Mouse (Mus musculus) B cell, adult 2 months (primary cell): Measurements from ENCODE around the gene Ppil2.

Source experiments
- DNase-seq, 2 experiments: peaks; one replicate each; pipeline ENCODE4 v3.0.0; 2022

The Ppil2 gene

GRCm38 (mm10) chr16:17110771-17111743, at the start of gene Ppil2:
Gene Ppil2, minus strand, starts transcription at chr16:17111257.
- peak; percentile 70 to 74 for DNase-seq

DNA sequence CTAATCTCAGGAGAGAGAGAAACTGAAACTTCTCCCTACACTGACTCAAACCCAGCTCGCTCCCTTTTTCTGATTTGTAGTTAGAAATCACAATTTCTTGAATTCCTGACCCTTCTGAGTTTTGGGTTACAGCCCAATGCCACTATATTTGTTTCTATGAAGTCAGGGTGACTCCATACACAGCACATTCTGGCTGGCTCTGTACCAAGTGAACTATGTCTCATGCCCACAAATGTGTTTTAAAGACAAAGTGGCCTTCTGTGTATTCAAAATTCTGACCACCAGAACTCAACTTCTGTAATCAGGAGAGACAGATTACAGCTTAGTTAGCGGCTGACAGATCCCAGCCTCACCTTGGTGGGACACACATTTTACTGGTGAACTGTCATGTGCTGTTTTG, 43.3 kb upstream of the Ppil2 start:
- DNase-seq, result no peak

- no peak for DNase-seq
These were observed 40.8 kb upstream of the Ppil2 start for GRCm38 (mm10) chr16:17151874-17152273.

DNA sequence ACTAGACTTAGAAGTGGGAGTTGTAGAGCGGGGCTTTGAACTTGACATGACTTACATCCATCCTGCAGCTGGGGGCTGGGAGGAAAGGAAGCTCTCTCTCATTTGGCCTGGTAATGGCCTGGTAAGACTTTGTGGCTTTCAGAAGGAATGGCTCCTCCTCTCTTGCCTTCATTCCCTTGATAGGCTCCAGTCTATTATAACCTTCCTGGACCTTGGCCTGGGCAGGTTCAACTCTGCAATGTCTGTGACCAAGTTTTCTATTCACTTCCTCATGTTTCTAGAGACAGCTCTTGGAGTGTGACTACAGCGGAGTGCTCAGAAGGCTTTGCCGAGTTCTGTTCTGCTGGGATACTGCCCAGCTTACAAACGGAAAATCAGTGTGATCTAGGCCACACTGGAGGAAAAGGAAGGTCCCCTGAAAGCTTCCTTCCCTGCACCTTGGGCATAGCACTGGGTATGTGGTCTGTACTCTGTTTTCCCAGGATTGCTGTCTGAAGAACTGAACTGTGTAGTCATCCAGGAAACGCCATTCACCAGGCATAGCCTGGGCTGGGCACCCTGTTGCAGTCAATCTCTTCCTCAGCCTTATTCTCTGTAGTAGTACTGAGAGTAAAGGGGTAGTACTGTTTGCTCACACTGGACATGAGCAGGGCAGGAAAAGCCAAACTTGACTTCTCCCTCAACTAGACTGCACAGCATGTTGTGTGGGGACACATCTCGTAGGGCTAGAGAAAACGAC, 39.6 kb upstream of the Ppil2 start:
- no peak for DNase-seq

DNA sequence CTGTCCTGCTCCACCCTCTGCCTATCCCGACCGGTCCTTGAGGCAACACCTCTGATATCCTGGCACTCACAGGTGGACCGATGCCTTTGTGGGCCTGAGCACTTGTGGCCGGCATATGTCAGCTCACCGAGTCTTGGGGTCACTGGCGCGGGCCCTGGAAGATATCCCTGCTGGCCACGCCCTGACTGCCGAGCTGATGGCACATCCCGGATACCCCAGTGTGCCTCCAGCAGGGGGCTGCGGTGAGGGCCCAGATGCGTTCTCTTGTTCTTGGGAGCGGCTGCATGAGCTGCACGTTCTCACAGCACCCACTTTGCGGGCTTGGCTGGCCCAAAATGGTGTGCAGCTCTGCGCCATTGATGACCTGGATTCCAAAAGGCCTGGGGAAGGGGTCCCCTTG, 37.0 kb upstream of the Ppil2 start:
- peak; percentile 10 to 22 for DNase-seq

GRCm38 (mm10) chr16:17147391-17147929, 36.4 kb upstream of the Ppil2 start:
- DNase-seq, result peak; percentile 42 to 45

- DNase-seq, result peak; percentile 84
These were observed 35.7 kb upstream of the Ppil2 start, which contains the start of gene Ccdc116 for GRCm38 (mm10) chr16:17146772-17147235. Gene Ccdc116, minus strand, starts transcription at chr16:17147229.

- no peak for DNase-seq
These were observed 33.3 kb upstream of the Ppil2 start, which contains the start of gene Ydjc for GRCm38 (mm10) chr16:17144339-17144738. Gene Ydjc, plus strand, starts transcription at chr16:17144621.

DNA sequence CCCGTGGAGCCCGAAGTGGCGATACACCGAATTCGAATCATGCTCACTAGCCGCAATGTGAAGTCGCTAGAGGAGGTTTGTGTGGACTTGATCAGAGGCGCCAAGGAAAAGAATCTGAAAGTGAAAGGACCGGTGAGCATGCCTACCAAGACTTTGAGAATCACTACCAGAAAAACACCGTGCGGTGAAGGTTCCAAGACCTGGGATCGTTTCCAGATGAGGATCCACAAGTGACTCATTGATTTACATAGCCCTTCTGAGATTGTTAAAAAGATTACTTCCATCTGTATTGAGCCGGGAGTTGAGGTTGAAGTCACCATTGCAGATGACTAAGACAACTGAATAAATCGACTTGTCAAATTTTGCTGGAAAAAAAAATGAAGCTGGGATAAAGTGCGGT, 26.3 kb upstream of the Ppil2 start:
- no peak for DNase-seq

DNA sequence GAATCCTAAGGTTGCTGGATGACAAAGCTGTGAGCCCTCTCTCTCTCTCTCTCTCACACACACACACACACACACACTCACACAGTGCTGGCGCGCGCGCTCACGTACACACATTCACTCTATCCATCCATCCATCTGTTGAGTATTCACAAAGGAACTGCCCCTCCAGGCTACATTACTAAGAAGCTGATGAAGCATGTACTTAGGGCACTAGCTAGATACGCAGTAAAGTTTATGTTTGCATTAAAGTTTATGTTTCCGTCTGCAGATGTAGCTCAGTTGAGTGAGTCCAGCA, 21.8 kb upstream of the Ppil2 start:
- no peak for DNase-seq

GRCm38 (mm10) chr16:17132089-17132905, 21.2 kb upstream of the Ppil2 start, which contains the start of gene Sdf2l1:
Gene Sdf2l1, minus strand, starts transcription at chr16:17132383.
- peak; percentile 94 to 95 for DNase-seq

DNA sequence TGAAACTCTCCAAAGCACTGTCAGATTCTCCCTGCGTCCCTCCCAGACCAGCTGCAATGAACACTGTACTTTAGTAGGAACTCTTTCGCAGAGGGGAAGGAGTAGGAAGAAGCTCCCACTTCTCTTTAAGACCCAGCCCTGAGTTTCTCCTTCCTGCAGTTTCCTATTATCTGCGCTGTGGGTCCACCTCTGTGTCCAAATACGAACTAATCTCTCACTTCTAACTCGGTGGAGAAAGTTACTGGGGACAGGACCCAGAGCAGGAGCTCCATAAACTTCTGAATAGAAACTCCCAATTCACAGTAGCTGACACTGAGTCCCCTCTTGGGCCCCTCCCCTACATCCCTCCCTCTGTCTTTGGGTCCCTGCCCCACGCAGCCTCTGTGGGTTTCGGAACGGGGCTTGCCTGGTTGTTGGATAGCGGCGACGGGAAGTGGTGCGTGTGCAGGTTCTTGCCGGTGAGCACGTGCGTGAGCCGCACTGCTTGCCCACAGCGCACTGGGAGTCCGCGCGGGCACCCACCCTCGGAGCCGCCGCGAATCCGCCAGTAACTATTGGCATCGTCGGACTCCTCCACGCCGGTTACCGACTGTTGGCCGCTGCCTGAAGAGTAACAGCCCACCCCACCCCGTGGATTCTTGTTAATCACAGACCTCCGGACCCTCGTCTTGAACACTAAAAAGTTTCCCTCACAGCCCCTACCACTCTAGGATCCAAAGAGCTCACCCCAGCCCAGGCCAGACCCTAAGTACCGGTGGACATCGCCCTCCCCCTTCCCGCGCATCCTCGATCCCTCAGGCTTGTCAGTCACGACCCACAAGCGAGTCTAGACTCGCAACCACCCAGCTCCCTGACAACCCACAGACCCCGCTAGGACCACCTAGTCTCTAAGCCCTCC, 20.4 kb upstream of the Ppil2 start:
- DNase-seq, result peak; percentile 39 to 44

- peak; percentile 70 to 72 for DNase-seq
These were observed 16.2 kb upstream of the Ppil2 start for GRCm38 (mm10) chr16:17127292-17127691.

DNA sequence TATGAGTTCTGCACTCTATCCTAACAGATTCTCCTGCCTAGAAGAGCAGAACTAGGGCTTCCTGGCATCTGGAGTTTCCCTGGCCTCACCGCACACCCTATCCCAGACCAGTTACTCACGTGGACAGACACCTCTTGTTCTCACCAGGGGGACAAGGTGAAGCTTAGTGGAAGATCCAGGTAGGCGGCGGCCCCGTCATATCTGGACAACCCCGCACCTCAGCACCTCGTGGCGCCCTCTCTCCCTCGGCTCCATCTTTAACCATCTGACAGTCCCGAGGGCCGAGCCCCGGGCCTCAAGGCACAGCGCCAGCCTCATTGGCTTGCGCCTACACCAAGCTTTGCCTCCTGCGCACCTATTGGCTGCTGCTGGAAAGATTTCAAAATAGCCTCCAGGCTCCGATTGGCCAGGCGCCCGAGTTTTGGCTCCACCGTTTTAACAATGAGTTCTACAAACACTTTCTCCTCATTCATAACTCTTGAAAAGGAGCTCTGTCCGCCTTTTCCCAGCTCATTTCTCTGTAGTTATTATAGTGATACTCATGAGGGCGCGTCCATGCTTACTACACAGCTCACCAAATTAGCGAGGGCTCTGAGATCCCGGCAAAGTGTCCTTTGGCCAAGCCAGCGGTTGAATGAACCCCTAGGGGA, 13.9 kb upstream of the Ppil2 start, which contains the start of gene 2610318N02Rik:
TSS of gene 2610318N02Rik (minus strand) at position 297 of the 650 bp plus-strand sequence.
- DNase-seq, result peak; percentile 69 to 72

GRCm38 (mm10) chr16:17124119-17124870, 13.2 kb upstream of the Ppil2 start:
- peak in 1 of 2 experiments; percentile 12 for DNase-seq

- no peak for DNase-seq
These were observed 10.5 kb upstream of the Ppil2 start for GRCm38 (mm10) chr16:17121569-17121968.

DNA sequence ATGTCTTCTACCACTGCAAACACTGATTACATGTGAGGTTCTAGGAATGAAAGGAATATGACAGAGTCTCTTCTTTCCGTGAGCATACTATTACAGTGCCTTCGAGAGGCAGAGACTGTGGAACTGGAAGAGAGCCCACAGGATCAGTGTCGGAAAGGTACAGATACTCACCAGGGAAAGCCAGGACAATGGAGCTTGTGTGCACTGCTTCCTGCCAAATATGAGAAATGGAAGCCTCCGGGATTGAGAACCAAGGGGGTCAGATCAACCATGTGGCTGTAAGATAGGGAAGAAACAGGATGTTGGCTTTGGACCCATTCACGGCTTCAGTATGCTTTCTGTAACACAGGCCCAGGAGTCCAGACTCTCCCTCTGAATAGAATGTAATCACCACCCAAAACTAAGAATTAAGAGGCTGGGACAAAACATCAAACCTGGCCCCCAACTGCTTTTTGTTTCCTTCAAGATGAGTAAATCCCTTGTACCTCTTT, 6.3 kb upstream of the Ppil2 start:
- DNase-seq, result no peak

DNA sequence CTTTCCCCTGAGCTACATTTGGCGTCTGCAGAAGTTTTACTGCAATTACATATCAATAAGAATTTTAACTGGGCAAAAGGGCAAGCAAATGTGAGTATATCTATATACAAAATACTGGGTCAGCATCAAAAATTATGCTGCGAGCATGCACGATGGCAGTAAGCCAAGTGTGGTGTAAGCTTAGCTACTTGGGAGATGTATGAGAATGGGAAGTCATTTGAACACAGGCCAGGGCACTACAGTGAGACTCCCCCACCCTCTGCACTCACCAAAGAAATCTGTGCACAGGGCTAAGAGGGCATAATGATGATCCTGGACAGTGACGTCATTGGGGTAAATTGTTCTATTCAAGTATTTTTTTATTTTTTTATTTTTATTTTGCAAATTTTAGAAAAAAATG, 6.5 kb downstream of the Ppil2 start:
- no peak for DNase-seq

DNA sequence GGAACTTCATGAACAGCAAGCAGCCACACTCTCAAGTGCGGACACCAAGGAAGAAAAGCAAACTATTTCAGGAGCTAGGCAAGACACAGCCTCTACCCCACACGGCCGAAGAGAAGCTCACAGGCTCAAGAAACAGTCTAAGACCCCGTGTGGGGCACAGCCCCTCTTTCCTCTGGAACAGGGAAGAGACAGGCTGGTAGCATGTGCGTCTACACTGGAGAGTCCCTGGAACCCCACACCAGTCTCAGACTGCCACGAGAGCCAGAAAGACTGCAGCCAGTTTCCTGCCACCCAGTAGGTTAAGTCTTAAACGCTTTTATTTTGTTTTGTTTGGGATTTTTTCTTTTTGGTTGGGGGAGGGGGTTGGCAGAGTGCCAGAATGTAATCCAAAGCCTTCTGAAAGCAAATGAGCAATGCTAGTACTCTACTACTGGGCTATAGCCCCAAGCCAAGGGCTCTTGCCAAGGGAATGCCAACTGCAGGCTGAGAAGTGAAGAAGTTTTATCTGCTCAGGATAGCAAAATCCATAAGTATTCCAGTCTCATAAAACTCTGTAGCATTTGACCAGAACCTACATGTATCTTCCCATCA, 8.3 kb downstream of the Ppil2 start:
- DNase-seq, result no peak
